Mouse (Mus musculus): ENCODE measurements at regions not wholly inside any gene's neighbourhood (a gene's known extent, or its start where the extent isn't known, plus 50 kb on each side); places are given as distances from the start of the nearest gene placed in this dataset.

- Histone ChIP-seq H3K79me2 (ENCODE audit: control insufficient read depth, insufficient read depth) (no peaks in the 10 kb centered on the region), H3ac (ENCODE audit: control insufficient read depth, insufficient read length) (no peak overlapping the region), H3K4me2 (ENCODE audit: low read depth) (no peak overlapping the region), H3K27me3 (ENCODE audit: control insufficient read depth, insufficient read depth, insufficient read length) (no peaks in the 10 kb centered on the region), H3K4me3 (no peak overlapping the region), H3K36me3 (ENCODE audit: control insufficient read depth, insufficient read depth) (no peaks in the 10 kb centered on the region)
- TF ChIP-seq POLR2A (IDR thresholded peaks at IDR 0.05; ENCODE audit: insufficient read length, low read depth), result no peak
- TF ChIP-seq CEBPB (IDR thresholded peaks at IDR 0.05; ENCODE audit: insufficient read depth, poor library complexity, severe bottlenecking), result no peak
- no peak for TF ChIP-seq SRF (IDR thresholded peaks at IDR 0.05; ENCODE audit: control insufficient read depth, insufficient read length, low read depth)
- TF ChIP-seq POLR2AphosphoS2 (IDR thresholded peaks at IDR 0.05; ENCODE audit: insufficient read length, low read depth), result no peak
- TF ChIP-seq MYOG (IDR thresholded peaks at IDR 0.05; ENCODE audit: control insufficient read depth in 1 of 3, insufficient read depth in 1 of 3, insufficient read length in 2 of 3, low read depth in 2 of 3), result no peak
- no peak for TF ChIP-seq E2F4 (IDR thresholded peaks at IDR 0.05; ENCODE audit: insufficient read depth)
- no peak for TF ChIP-seq TCF3 (IDR thresholded peaks at IDR 0.05; ENCODE audit: insufficient read length, low read depth)
- TF ChIP-seq REST (IDR thresholded peaks at IDR 0.05; ENCODE audit: insufficient read depth, insufficient read length), result no peak
These were observed 81.7 kb upstream of the Sox5 start for GRCm38 (mm10) chr6:144863430-144863994.

- H3K4me3 ChIP-seq, result no peak overlapping the region
- TF ChIP-seq POLR2AphosphoS2 (IDR thresholded peaks at IDR 0.05; ENCODE audit: insufficient read length, low read depth) (no peak), E2F4 (IDR thresholded peaks at IDR 0.05; ENCODE audit: insufficient read depth) (no peak), TCF12 (IDR thresholded peaks at IDR 0.05; ENCODE audit: insufficient read depth, poor library complexity, severe bottlenecking) (no peak), MAX (IDR thresholded peaks at IDR 0.05; ENCODE audit: low read depth) (no peak), POLR2A (IDR thresholded peaks at IDR 0.05; ENCODE audit: insufficient read length, low read depth) (no peak), REST (IDR thresholded peaks at IDR 0.05; ENCODE audit: insufficient read depth, insufficient read length) (no peak), TCF3 (IDR thresholded peaks at IDR 0.05; ENCODE audit: insufficient read length, low read depth) (no peak), MYOD1 (IDR thresholded peaks at IDR 0.05; ENCODE audit: control insufficient read depth in 1 of 3, insufficient read length in 2 of 3, low read depth in 2 of 3) (no peak), SRF (IDR thresholded peaks at IDR 0.05; ENCODE audit: control insufficient read depth, insufficient read length, low read depth) (no peak), CEBPB (IDR thresholded peaks at IDR 0.05; ENCODE audit: insufficient read depth, poor library complexity, severe bottlenecking) (no peak), MYOG (IDR thresholded peaks at IDR 0.05; ENCODE audit: control insufficient read depth in 1 of 3, insufficient read depth in 1 of 3, insufficient read length in 2 of 3, low read depth in 2 of 3) (no peak), USF1 (IDR thresholded peaks at IDR 0.05; ENCODE audit: low read depth) (no peak)
- H3K79me2 ChIP-seq (ENCODE audit: control insufficient read depth, insufficient read depth), result no peaks in the 10 kb centered on the region
These were observed 59.7 kb upstream of the Sox5 start for GRCm38 (mm10) chr6:144841510-144841909.

GRCm38 (mm10) chr6:144839383-144839782 is 57.6 kb upstream of the Sox5 start:
- Histone ChIP-seq H3K4me2 (ENCODE audit: low read depth) (no peak overlapping the region), H3K36me3 (ENCODE audit: control insufficient read depth, insufficient read depth) (no peaks in the 10 kb centered on the region), H3ac (ENCODE audit: control insufficient read depth, insufficient read length) (no peak overlapping the region), H3K79me2 (ENCODE audit: control insufficient read depth, insufficient read depth) (no peaks in the 10 kb centered on the region), H3K4me3 (no peak overlapping the region), H3K27me3 (ENCODE audit: control insufficient read depth, insufficient read depth, insufficient read length) (no peaks in the 10 kb centered on the region)
- TF ChIP-seq CEBPB (IDR thresholded peaks at IDR 0.05; ENCODE audit: insufficient read depth, poor library complexity, severe bottlenecking), result no peak
- no peak for TF ChIP-seq E2F4 (IDR thresholded peaks at IDR 0.05; ENCODE audit: insufficient read depth)
- TF ChIP-seq USF1 (IDR thresholded peaks at IDR 0.05; ENCODE audit: low read depth), result no peak
- no peak for TF ChIP-seq MAX (IDR thresholded peaks at IDR 0.05; ENCODE audit: low read depth)

More at GRCm38 (mm10) chr6:144841510-144841909, 59.7 kb upstream of the Sox5 start:
- no peaks in the 10 kb centered on the region for H3K36me3 ChIP-seq (ENCODE audit: control insufficient read depth, insufficient read depth)
- H3K4me2 ChIP-seq (ENCODE audit: low read depth), result no peak overlapping the region
- H3ac ChIP-seq (ENCODE audit: control insufficient read depth, insufficient read length), result no peak overlapping the region
- H3K27me3 ChIP-seq (ENCODE audit: control insufficient read depth, insufficient read depth, insufficient read length), result no peaks in the 10 kb centered on the region

GRCm38 (mm10) chr6:144834323-144835183 is 52.8 kb upstream of the Sox5 start:
- no peak overlapping the region for H3K4me3 ChIP-seq
- no peaks in the 10 kb centered on the region for H3K79me2 ChIP-seq (ENCODE audit: control insufficient read depth, insufficient read depth)
- no peaks in the 10 kb centered on the region for H3K27me3 ChIP-seq (ENCODE audit: control insufficient read depth, insufficient read depth, insufficient read length)
- no peak for TF ChIP-seq MYOG (IDR thresholded peaks at IDR 0.05; ENCODE audit: control insufficient read depth in 1 of 3, insufficient read depth in 1 of 3, insufficient read length in 2 of 3, low read depth in 2 of 3)
- no peak for TF ChIP-seq CEBPB (IDR thresholded peaks at IDR 0.05; ENCODE audit: insufficient read depth, poor library complexity, severe bottlenecking)
- TF ChIP-seq POLR2A (IDR thresholded peaks at IDR 0.05; ENCODE audit: insufficient read length, low read depth), result no peak
- no peak for TF ChIP-seq USF1 (IDR thresholded peaks at IDR 0.05; ENCODE audit: low read depth)
- no peak for TF ChIP-seq MYOD1 (IDR thresholded peaks at IDR 0.05; ENCODE audit: control insufficient read depth in 1 of 3, insufficient read length in 2 of 3, low read depth in 2 of 3)
- TF ChIP-seq TCF12 (IDR thresholded peaks at IDR 0.05; ENCODE audit: insufficient read depth, poor library complexity, severe bottlenecking), result no peak
- TF ChIP-seq REST (IDR thresholded peaks at IDR 0.05; ENCODE audit: insufficient read depth, insufficient read length), result no peak
- no peak for TF ChIP-seq SRF (IDR thresholded peaks at IDR 0.05; ENCODE audit: control insufficient read depth, insufficient read length, low read depth)
- TF ChIP-seq POLR2AphosphoS2 (IDR thresholded peaks at IDR 0.05; ENCODE audit: insufficient read length, low read depth), result no peak
- no peak for TF ChIP-seq E2F4 (IDR thresholded peaks at IDR 0.05; ENCODE audit: insufficient read depth)
- no peak for TF ChIP-seq MAX (IDR thresholded peaks at IDR 0.05; ENCODE audit: low read depth)
- TF ChIP-seq TCF3 (IDR thresholded peaks at IDR 0.05; ENCODE audit: insufficient read length, low read depth), result no peak
- peak overlapping the region; percentile 4 for H3K4me2 ChIP-seq (ENCODE audit: low read depth)
- H3ac ChIP-seq (ENCODE audit: control insufficient read depth, insufficient read length), result no peak overlapping the region
- no peaks in the 10 kb centered on the region for H3K36me3 ChIP-seq (ENCODE audit: control insufficient read depth, insufficient read depth)

Measured in myocyte (in vitro differentiated cells).